Mouse (Mus musculus) liver, adult 2 months (tissue): ENCODE results near the gene Il6ra.

Experiments
- CTCF ChIP-seq: fragments of 200-500 bp; IDR thresholded peaks from 2 replicates; pipeline ENCODE4 v1.5.1; 2011; ENCODE audit warnings: low read depth, low read length, control low read depth
- POLR2A ChIP-seq: fragments of 200-500 bp; IDR thresholded peaks from 2 replicates; pipeline ENCODE4 v1.6.1; 2011; ENCODE audit warnings: low read length, control low read depth; ENCODE audit not compliant: insufficient read depth; ENCODE audit errors: extremely low read depth

DNA sequence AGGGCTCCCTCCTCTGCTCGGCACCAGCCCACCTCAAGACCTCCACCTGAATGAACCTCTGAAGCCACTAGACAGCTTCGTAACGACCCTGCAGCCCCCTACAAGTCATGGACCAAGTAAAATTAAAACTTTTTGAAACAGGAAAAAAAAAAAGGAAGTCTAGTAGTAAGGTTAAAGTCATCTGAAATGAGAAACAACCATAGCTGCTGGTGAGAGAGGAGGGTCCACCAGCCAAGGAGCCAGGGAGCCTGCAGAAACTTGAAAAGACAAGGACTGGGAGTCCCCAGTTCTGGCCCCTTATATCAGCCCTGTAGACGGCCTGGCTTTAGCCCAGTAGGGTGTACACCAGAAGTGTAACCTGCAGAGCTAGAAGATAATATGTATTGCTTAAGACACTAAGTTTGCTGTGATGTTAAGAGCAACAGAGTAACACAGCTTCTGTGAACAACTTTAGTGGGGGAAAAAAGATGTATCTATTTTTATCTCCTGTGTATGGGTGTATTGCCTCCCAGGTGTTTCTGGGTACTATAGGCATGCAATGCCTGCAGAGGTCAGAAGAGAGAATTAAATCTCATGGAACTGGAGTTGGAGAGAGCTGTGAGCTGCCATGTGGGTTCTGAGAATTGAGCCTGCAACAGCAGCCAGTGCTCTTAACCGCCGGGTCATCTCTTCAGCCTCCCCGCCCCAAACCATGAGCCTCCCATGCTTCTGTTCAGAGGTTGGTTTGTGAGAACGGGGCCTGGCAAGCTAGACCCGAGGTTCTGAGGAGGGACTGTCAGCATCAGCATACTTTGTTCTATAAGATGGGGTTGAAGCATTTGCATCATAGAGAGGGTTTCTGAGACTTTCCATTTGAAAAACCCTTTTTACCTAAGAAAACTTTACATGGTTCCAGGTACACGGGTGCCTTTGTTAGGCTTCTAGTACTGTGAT is 91.2 kb downstream of the Il6ra start:
- TF ChIP-seq POLR2A (no peak), CTCF (no peak)
